Mouse (Mus musculus) cerebellum, adult 18-20 months (tissue): ENCODE results near the gene Gramd1a.

Source experiments
- DNase-seq, 2 experiments: peaks; one replicate each; pipeline ENCODE4 v3.0.0; 2021

The Gramd1a gene

GRCm38 (mm10) chr7:31094774-31095501, 60.8 kb downstream of the Gramd1a start:
- DNase-seq: peak in 1 of 2 experiments; percentile 57

DNA sequence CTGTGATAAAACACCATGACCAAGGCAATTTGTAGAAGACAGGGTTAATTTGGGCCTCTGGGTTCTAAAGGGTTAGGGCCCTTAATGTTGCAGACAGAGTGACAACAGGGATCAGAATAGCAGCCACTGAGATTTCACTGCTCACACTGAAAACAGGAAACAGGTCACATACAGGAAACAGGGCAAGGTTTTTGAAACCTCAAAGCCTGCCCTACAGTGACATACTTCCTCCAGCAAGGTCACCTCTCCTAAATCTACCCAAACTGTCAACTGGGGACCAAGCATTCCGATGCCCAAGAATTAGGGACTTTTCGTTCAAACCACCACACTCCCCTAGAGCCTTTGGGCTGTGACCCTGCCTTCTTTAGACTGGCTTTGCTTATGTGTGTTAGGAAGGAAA, 66.0 kb downstream of the Gramd1a start:
- DNase-seq: no peak

- DNase-seq: no peak
Measured at GRCm38 (mm10) chr7:31088206-31088605, 67.5 kb downstream of the Gramd1a start.

GRCm38 (mm10) chr7:31087262-31087661, 68.4 kb downstream of the Gramd1a start:
- no peak for DNase-seq

GRCm38 (mm10) chr7:31086175-31086755, 69.4 kb downstream of the Gramd1a start:
- DNase-seq: no peak

GRCm38 (mm10) chr7:31085171-31085570, 70.5 kb downstream of the Gramd1a start:
- DNase-seq: peak in 1 of 2 experiments; percentile 34

DNA sequence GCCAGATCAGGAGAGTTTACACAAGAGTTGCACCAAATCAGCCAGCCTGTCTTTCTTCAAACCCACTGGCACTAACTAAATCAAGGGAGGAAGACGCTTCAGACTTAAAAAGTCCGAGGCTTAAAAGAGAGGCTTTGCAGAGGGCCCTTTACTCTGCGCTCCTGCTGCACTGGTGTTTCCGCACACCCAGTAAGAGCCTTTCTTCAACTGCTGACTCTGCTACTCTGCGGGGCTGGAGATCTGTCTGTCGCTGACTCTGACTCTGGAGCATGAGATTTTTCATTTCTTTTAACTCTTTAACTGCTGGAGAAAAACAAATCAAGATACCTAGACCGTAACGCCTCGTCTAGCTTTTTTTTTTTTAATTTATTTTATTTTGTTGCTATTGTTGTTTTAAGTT, 71.6 kb downstream of the Gramd1a start:
- no peak for DNase-seq

DNA sequence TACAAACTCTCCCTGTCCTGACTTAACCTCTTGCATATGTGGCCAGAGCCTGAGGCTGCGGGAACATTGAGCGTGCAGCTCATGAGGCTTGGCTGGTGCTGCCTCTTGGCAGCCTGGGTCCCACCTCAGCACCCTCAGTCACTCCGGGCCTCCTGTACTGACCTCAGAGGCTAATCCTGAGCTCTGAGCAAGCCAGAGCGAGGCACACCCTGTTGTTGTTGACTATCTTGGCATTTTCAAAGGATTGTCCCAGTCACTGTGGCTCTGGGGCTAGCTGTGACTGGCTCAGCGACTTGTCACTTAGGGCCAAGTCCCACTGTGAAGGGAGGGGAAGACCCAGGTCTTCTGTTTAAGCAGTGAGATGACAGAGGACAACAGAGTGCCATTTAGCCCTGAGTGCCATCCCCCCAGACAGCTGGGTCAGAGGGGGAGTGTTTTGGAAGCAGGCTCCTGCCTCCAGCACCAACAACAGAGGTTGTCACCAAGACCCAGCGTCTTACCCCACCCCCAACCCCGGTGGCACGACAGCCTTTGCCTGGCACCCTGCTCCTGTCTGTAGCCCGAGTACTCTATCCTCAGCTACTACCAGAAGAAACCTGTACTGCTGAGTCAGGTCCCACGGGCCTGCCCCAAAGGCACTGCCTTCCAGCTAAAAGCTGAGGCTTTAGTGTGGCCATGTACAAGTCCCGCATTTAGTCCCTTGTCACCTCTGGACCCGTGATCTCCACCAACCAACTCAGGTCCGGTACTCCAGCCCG, 72.7 kb downstream of the Gramd1a start:
- DNase-seq: peak; percentile 49 to 60

DNA sequence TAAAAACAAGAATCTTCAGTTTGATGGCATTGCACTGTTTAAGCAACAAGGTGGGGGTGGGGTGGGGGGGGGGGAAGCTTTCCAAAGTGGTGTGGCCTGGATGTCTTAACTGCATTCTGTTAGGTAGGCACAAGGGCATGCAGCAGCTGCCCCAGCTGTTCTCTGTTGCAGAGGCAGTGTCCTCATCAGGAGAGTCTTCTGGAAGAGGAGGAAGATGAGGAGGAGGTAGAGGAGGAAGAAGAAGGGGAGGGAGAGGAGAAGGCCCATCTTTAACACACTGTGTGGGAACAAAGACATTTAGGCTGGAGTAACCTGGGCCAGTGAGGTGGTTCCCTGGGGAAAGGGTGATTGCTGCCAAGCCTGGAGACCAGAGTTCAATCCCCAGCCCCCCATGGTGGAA, 73.6 kb downstream of the Gramd1a start:
- no peak for DNase-seq

DNA sequence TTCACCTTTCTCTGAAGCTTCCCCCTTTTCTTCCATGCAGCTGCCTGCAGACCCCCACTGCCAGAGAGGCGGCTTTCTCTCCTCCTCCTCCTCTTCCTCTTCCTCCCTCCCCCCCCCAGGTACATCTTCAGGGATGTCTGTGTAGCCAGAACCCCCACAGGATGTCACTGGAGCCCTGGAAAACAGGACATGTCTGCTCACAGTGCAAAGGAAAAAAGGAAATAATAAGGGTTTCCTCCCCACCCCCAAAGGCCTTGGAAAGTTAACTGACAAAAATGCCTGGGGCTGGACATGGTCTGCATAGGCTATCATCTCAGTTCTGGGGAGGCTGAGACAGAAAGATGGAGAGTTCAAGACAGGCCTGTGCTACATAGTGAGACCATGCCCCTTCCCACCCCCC, 74.6 kb downstream of the Gramd1a start:
- peak; percentile 36 to 62 for DNase-seq

- no peak for DNase-seq
Measured at GRCm38 (mm10) chr7:31080611-31081010, 75.1 kb downstream of the Gramd1a start.
